Mouse (Mus musculus) hindbrain, embryonic 10.5 days (tissue): ENCODE measurements at regions not wholly inside any gene's neighbourhood (a gene's known extent, or its start where the extent isn't known, plus 50 kb on each side); places are given as distances from the start of the nearest gene placed in this dataset.

Source experiments
- DNase-seq: peaks from one replicate; pipeline ENCODE4 v3.0.0-alpha.2; 2017; ENCODE audit warnings: low spot score
- H3K27ac ChIP-seq: fragments of 300-500 bp; sonication (generic); 2 replicates; pipeline ENCODE4 v1.5.1; 2016; ENCODE audit warnings: mild to moderate bottlenecking, moderate library complexity
- H3K27me3 ChIP-seq: fragments of 300-500 bp; sonication (generic); 2 replicates; pipeline ENCODE4 v1.6.1; 2016; ENCODE audit warnings: mild to moderate bottlenecking; ENCODE audit not compliant: poor library complexity, insufficient read depth, severe bottlenecking
- H3K36me3 ChIP-seq: fragments of 300-500 bp; sonication (generic); 2 replicates; pipeline ENCODE4 v1.6.1; 2016; ENCODE audit warnings: mild to moderate bottlenecking, moderate library complexity
- H3K4me1 ChIP-seq: fragments of 300-500 bp; sonication (generic); replicated peaks from 2 replicates; pipeline ENCODE4 v1.6.1; 2016; ENCODE audit warnings: mild to moderate bottlenecking
- H3K4me3 ChIP-seq: fragments of 300-500 bp; sonication (generic); 2 replicates; pipeline ENCODE4 v1.5.1; 2016; ENCODE audit warnings: mild to moderate bottlenecking, moderate library complexity
- H3K9me3 ChIP-seq: fragments of 300-500 bp; sonication (generic); 2 replicates; pipeline ENCODE4 v1.6.1; 2016; ENCODE audit warnings: mild to moderate bottlenecking, moderate library complexity
- WGBS: fragments of 180-500 bp; shearing (Covaris S2); methylation state at CpG from one replicate; pipeline ENCODE4 v1.1.7; 2016; 5-methylcytosine and 5-hydroxymethylcytosine counted together

DNA sequence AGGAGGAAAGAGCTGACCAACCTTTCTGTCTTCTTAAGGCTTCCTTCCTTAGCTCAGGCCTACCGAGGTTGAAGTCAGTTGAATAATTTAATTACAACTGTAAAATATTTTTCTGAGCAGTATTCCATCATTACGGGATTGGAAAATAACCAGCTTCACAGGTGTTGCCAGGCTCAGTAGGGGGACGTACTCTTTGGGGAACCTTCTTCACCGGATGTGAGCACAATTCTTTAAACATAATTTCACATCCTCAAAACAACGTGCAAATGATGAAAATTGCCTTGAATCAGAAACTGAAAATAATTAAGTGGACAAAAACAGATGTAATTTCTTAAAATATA, 515.9 kb downstream of the Tns3 start:
- WGBS = 90% methylated on average over 5 of the region's 5 CpGs
- no peaks in the 10 kb centered on the region for H3K9me3 ChIP-seq
- DNase-seq = no peak
- no peaks in the 10 kb centered on the region for H3K36me3 ChIP-seq
- H3K27ac ChIP-seq = no peak overlapping the region
- peaks cover 12% of the 10 kb centered on the region; the same call in 1 of the 2 replicates for H3K4me1 ChIP-seq
- no peak overlapping the region for H3K4me3 ChIP-seq
- H3K27me3 ChIP-seq = no peaks in the 10 kb centered on the region

DNA sequence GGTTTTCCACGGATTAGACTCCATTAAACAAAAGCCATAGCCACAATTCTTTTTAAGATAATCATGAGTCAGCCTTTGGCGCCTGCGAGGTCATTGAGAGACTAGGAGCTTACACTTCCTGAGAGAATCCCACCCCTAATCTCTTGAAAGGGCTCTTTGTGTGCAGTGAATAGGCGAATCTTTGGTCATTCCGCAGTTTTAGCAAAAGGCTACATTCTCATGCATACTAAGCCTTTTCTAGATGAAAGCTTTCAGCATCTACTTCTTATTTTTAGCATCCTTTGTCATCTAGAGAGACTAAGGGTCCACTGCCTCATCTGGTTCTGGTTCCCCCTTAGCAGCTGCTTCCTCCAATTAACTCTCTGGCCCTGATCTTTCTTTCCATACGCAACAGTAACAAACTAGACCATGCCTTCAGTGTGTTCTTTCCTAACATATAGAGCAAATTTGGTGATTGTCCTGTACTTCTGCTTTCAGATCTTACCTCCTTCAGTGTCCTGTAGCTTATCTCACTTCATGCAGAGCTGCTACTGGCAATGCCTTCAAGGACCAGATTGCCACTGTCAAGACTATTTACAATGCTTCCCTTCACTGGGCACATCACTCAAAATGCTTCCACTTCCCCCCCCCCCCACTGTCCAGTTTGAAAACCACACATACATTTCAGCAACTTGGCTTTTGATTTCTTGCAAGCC, 516.4 kb downstream of the Tns3 start:
- WGBS = 37% methylated on average over 6 of the region's 6 CpGs
- Histone ChIP-seq H3K4me3 (no peak overlapping the region), H3K9me3 (no peaks in the 10 kb centered on the region), H3K27me3 (no peaks in the 10 kb centered on the region), H3K4me1 (peaks cover 12% of the 10 kb centered on the region; the same call in 1 of the 2 replicates), H3K27ac (no peak overlapping the region; the same call in 1 of the 2 replicates), H3K36me3 (no peaks in the 10 kb centered on the region)
- no peak for DNase-seq

DNA sequence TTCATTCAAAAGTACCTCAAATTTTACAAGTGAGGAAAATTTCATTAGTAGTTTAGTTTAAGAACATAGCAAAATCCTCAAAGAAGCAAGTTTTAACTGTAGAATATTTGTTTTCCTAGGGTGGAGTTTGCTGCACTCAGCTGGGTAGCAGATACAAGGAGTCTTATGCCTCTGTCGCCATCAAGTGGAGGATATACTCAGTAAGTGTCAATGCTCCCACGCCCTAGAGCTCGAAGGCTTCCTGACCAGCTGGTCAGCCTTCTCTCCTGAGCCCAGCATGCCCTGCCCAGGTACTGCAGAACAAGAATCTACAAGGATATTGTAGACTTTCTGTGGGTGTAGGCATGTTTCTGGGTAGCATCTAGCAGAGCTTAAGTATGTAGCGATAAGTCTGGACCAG, 527.0 kb downstream of the Tns3 start:
- DNase-seq = peak; percentile 5
- H3K4me3 ChIP-seq = no peak overlapping the region

DNA sequence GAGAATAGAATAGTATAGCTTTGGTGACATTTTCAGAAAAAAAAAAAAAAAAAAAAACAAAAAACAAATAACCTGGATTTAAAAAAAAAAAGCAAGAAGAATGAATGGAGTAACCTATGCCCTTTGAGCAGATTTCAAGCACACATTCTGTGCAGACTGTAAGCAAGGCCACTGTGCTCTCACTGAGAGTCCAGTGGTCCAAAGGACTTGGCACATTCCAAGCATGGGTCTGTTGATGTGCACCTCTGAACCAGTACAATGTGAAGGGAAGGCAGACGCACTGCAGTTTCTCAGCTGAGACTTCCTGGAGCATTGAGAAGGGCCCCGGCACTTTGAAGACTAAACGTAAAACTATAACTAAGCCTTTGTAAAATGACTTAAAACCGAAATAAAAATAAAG, 527.7 kb downstream of the Tns3 start:
- 83% methylated on average over 4 of the region's 4 CpGs for WGBS
- no peaks in the 10 kb centered on the region for H3K9me3 ChIP-seq
- H3K27me3 ChIP-seq = no peaks in the 10 kb centered on the region
- H3K4me3 ChIP-seq = no peak overlapping the region
- no peaks in the 10 kb centered on the region for H3K36me3 ChIP-seq
- no peaks in the 10 kb centered on the region for H3K4me1 ChIP-seq
- no peak overlapping the region for H3K27ac ChIP-seq
- no peak for DNase-seq

More for the DNA sequence above, 527.0 kb downstream of the Tns3 start:
- Histone ChIP-seq H3K27me3 (no peaks in the 10 kb centered on the region), H3K27ac (no peak overlapping the region), H3K36me3 (no peaks in the 10 kb centered on the region), H3K4me1 (no peaks in the 10 kb centered on the region), H3K9me3 (no peaks in the 10 kb centered on the region)
- WGBS = 48% methylated on average over 4 of the region's 4 CpGs

DNA sequence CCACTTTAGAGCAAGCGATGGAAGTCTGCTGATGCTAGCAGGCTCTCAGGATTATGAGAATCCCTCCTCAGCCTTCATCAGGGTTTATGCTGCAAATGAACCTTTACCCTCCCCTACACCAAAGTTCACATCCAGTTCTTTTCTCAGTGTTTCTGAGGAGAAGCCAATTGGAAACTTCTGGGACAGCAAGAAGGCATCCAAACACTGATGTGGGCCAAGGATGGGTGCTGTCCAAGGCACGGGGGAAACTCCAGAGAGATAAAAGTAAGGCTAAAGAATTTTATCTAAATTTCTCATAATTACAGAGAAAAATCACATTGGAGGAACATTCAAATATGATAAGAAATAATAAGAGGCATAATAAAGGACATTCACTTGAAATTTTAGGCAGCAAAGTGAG, 555.0 kb downstream of the Tns3 start:
- Histone ChIP-seq H3K36me3 (no peaks in the 10 kb centered on the region), H3K4me1 (no peaks in the 10 kb centered on the region), H3K4me3 (no peak overlapping the region), H3K9me3 (no peaks in the 10 kb centered on the region), H3K27ac (no peak overlapping the region), H3K27me3 (no peaks in the 10 kb centered on the region)
- 87% methylated on average over 2 of the region's 2 CpGs for WGBS
- DNase-seq = no peak

DNA sequence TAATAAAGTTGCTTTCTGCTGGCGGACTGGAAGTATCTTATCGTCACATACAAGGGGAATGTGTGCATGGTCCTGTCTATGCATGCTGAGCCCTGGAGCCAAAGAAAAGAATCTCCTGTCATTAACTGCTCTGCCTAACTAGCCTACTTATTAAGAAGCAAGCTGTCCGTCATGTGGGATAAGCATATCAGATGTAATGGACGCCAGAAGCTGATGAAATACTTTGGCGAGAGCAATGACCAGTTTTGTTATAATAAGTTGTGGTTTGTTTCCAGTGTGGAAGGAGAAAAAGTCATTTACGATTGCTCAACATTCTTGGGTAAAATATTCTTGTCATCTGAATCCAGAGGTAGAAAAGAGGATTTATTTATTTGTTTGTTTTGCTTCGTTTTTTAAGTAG, 563.2 kb downstream of the Tns3 start:
- Histone ChIP-seq H3K9me3 (no peaks in the 10 kb centered on the region), H3K4me1 (peaks cover 9% of the 10 kb centered on the region; the same call in 1 of the 2 replicates), H3K4me3 (no peak overlapping the region), H3K36me3 (no peaks in the 10 kb centered on the region), H3K27me3 (no peaks in the 10 kb centered on the region), H3K27ac (no peak overlapping the region)
- 87% methylated on average over 7 of the region's 7 CpGs for WGBS
- no peak for DNase-seq

DNA sequence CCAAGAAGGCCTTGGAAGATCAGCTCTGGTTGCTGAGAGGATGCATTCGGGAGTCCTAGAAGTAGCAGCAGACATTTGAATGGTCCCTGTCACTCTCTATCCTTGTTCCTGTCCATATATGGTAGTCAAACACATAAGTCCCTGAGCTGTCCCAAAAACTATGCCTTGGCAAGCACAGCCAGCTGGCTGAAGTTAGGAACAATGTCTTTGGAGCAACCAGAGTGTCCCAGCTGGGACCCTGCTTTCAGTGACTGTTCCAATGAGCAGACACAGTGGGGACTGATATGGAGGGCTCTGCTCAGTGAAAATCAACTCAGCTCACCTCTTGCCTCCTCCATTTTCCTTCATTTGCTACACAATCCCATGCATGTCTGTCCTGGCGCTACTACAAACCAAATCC, 580.0 kb downstream of the Tns3 start:
- no peaks in the 10 kb centered on the region for H3K9me3 ChIP-seq
- DNase-seq = no peak
- 91% methylated on average over 2 of the region's 2 CpGs for WGBS

DNA sequence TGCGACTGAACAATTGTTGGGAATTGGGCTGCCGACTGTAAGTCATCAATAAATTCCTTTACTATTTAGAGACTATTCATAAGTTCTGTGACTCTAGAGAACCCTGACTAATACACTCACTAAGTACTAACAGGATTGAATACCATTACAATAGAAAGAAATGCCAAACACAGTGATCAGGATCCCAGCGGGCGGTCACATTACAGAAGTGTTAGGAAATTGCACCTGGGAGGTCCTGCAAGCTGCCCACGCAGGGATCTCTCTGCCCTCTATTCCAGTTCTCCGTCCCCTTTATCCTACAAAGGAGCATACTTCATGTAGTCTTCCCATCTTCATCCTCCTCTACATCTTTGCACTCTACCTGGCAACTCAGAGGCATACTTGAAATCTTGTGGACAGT, 581.5 kb downstream of the Tns3 start:
- no peaks in the 10 kb centered on the region for H3K36me3 ChIP-seq
- DNase-seq = no peak
- no peaks in the 10 kb centered on the region for H3K9me3 ChIP-seq
- WGBS = 90% methylated on average over 5 of the region's 6 CpGs
- H3K27ac ChIP-seq = no peak overlapping the region
- H3K4me1 ChIP-seq = no peaks in the 10 kb centered on the region
- H3K4me3 ChIP-seq = no peak overlapping the region
- H3K27me3 ChIP-seq = no peaks in the 10 kb centered on the region

More for the DNA sequence above, 580.0 kb downstream of the Tns3 start:
- no peaks in the 10 kb centered on the region for H3K4me1 ChIP-seq
- H3K36me3 ChIP-seq = no peaks in the 10 kb centered on the region
- H3K4me3 ChIP-seq = no peak overlapping the region
- H3K27me3 ChIP-seq = no peaks in the 10 kb centered on the region
- H3K27ac ChIP-seq = no peak overlapping the region

DNA sequence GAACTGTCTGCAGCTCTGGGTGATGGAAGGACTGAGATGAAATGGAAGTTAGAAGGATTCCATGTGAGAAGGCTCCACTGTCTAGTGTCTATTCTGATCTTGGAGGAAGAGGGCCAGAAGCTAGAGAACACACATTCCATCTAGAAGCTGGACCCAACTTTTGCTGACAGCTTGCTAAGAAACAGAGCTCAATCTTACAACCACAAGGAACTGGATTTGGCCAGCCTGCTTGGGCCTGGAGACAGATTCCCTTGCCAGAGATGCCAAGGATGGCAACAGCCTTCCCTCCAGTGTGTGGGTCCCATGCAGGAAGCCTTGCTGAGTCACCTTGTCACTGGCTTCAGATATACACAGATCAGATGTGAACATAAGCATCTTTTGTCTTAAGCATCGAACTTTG, 591.0 kb downstream of the Tns3 start:
- DNase-seq = no peak
- no peak overlapping the region for H3K4me3 ChIP-seq
- no peaks in the 10 kb centered on the region for H3K9me3 ChIP-seq
- H3K4me1 ChIP-seq = peaks cover 10% of the 10 kb centered on the region
- H3K27ac ChIP-seq = no peak overlapping the region
- no peaks in the 10 kb centered on the region for H3K27me3 ChIP-seq
- 70% methylated on average over 1 of the region's 1 CpGs for WGBS
- H3K36me3 ChIP-seq = no peaks in the 10 kb centered on the region

DNA sequence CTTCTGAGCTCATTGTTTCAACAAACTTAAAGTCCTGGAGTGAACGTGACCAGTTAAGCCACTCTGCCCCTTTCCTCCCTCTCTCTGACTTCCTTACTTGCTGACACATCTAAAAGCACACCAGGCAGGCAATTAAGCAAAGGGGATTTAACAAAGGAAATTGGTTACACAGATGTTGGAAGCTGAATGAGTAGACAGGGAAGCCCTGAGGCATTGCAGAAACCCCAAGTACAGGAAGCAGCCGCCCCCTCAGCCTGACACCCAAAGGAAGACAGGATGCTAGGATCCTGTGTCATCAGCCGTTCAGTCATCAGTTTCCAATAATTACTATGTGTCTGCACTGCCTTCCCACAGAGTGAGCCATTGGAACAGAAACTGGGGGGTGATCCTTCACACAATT, 595.5 kb downstream of the Tns3 start:
- peaks cover 10% of the 10 kb centered on the region for H3K4me1 ChIP-seq
- H3K36me3 ChIP-seq = no peaks in the 10 kb centered on the region
- H3K4me3 ChIP-seq = no peak overlapping the region
- DNase-seq = no peak
- H3K27ac ChIP-seq = no peak overlapping the region
- no peaks in the 10 kb centered on the region for H3K27me3 ChIP-seq
- no peaks in the 10 kb centered on the region for H3K9me3 ChIP-seq
- WGBS = 18% methylated on average over 3 of the region's 3 CpGs

DNA sequence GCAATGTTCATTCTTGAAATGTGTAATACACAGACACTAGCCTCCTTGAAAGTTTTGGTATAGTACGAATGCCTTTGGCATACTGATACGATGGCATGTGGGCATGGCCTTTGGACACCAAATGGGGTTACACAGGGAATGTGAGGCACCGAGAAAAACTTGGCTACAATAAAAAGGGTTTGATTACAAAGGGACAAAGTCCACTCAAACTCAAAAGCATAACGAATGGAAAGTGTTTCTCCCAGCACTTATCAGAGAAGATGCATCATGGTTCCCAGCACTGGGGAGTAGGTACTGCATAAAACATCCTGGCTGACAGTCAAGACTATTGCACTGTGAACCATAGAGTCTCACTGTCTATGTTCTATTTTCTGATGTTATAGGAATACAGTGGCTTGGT, 597.0 kb downstream of the Tns3 start:
- Histone ChIP-seq H3K27me3 (no peaks in the 10 kb centered on the region), H3K27ac (no peak overlapping the region), H3K4me1 (peaks cover 10% of the 10 kb centered on the region), H3K9me3 (no peaks in the 10 kb centered on the region), H3K36me3 (no peaks in the 10 kb centered on the region), H3K4me3 (no peak overlapping the region)
- 88% methylated on average over 4 of the region's 4 CpGs for WGBS
- no peak for DNase-seq

DNA sequence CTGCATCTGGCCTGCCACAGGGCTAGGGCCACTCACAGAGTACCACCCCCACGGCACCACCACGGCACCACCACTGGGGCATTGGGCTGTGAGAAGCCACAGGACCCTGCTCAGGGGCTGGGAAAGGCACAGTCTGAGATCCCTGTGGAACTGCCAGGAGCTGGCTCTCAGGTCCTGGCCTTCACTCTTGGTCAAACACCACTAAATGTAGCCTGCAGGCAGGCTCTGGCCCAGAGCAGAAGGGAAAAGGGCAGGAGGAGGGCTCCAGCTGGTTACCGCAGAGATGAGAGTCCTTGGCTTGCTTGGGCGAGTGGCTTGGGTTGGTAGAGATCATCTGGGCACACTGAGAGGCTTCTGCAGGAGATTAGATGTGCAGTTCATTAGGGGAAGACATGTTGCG, 598.5 kb downstream of the Tns3 start:
- H3K27ac ChIP-seq = no peak overlapping the region
- H3K9me3 ChIP-seq = no peaks in the 10 kb centered on the region
- H3K4me1 ChIP-seq = peaks cover 10% of the 10 kb centered on the region
- no peak for DNase-seq
- H3K4me3 ChIP-seq = no peak overlapping the region
- WGBS = 88% methylated on average over 5 of the region's 5 CpGs
- H3K27me3 ChIP-seq = no peaks in the 10 kb centered on the region
- H3K36me3 ChIP-seq = no peaks in the 10 kb centered on the region

DNA sequence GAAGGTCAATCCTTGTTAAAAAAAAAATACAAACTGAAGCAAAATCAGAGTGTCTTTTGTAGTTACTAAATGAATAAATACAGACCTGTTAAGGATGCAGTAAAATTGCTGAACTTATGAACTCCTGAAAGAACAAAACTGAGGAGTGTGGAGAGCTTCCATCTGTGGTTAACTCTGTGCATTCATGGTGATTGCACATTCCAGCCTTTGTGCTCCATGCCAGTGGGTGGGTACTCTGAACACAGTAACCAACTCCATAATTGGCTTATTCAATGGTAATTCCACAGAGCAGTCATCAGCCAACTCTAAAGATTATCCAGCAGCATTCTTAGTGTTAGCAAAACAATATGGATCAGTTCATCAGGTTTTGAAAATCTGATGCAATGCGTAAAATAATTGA, 599.2 kb downstream of the Tns3 start:
- no peaks in the 10 kb centered on the region for H3K9me3 ChIP-seq
- WGBS = 91% methylated on average over 1 of the region's 1 CpGs
- H3K27ac ChIP-seq = no peak overlapping the region
- H3K4me1 ChIP-seq = peaks cover 10% of the 10 kb centered on the region
- H3K36me3 ChIP-seq = no peaks in the 10 kb centered on the region
- H3K4me3 ChIP-seq = no peak overlapping the region
- no peaks in the 10 kb centered on the region for H3K27me3 ChIP-seq
- DNase-seq = no peak

DNA sequence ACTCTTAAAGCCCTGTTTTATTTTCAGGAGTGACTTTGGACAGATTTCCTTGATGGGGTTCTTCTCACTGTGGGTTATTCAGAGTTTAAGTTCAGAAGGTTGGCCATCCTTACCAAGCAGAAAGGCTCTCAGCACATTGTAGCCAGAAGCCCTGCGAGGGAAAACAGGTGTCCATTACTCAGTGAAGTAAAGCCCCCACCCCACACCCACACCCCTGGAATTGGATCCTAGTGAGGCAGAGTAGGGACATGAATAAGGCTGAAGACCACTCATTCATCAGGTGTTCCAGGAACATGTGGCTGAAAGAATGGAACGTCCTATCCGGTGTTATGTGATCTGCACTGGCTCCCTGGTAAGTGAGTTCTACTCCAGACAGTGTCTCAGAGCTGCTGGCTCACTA, 602.3 kb downstream of the Tns3 start:
- H3K4me1 ChIP-seq = no peaks in the 10 kb centered on the region
- H3K27ac ChIP-seq = no peak overlapping the region
- 81% methylated on average over 3 of the region's 3 CpGs for WGBS
- H3K36me3 ChIP-seq = no peaks in the 10 kb centered on the region
- H3K4me3 ChIP-seq = no peak overlapping the region
- H3K27me3 ChIP-seq = no peaks in the 10 kb centered on the region
- no peak for DNase-seq
- no peaks in the 10 kb centered on the region for H3K9me3 ChIP-seq
